Mouse (Mus musculus) megakaryocyte, embryonic 14.5 days (primary cell): ENCODE measurements around the gene Zmat1.

Experiments
- FLI1 ChIP-seq: IDR thresholded peaks from 2 replicates; pipeline ENCODE4 v1.6.1; 2012; ENCODE audit warnings: low read length, inconsistent platforms, mixed read lengths
- GATA1 ChIP-seq: IDR thresholded peaks from 3 replicates; pipeline ENCODE4 v1.6.1; 2012; ENCODE audit warnings: mixed read lengths, low read length, inconsistent platforms, borderline replicate concordance

GRCm38 (mm10) chrX:134930361-134930760, 78.6 kb downstream of the Zmat1 start:
- TF ChIP-seq FLI1 (no peak), GATA1 (no peak)
